Mouse (Mus musculus) midbrain, embryonic 13.5 days (tissue): ENCODE measurements around the gene Capn5. TPM values are rescaled to one million over a fixed set of nuclear protein-coding genes. Genes with fewer than 3 reads are reported as not detected.

Experiments used
- ATAC-seq: fragments of 200-750 bp; cut with Nextera tagmentation; 2 replicates; pipeline ENCODE4 v1.8.0; 2017; ENCODE audit warnings: mild to moderate bottlenecking, moderate TSS enrichment, moderate library complexity
- H3K27ac ChIP-seq: fragments of 300-500 bp; sonication (generic); 2 replicates; pipeline ENCODE4 v1.5.1; 2015; ENCODE audit warnings: inconsistent platforms, mild to moderate bottlenecking, moderate library complexity
- H3K27me3 ChIP-seq: fragments of 300-500 bp; sonication (generic); 2 replicates; pipeline ENCODE4 v1.6.1; 2015; ENCODE audit warnings: mild to moderate bottlenecking, inconsistent platforms
- H3K36me3 ChIP-seq: fragments of 300-500 bp; sonication (generic); 2 replicates; pipeline ENCODE4 v1.6.1; 2015; ENCODE audit warnings: mild to moderate bottlenecking, inconsistent platforms
- H3K4me1 ChIP-seq: fragments of 300-500 bp; sonication (generic); replicated peaks from 2 replicates; pipeline ENCODE4 v1.6.1; 2015; ENCODE audit warnings: inconsistent platforms
- H3K4me2 ChIP-seq: fragments of 300-500 bp; sonication (generic); replicated peaks from 2 replicates; pipeline ENCODE4 v1.6.1; 2015; ENCODE audit warnings: moderate library complexity, mild to moderate bottlenecking, inconsistent platforms
- H3K4me3 ChIP-seq: fragments of 300-500 bp; sonication (generic); replicated peaks from 2 replicates; pipeline ENCODE4 v1.5.1; 2015; ENCODE audit warnings: mild to moderate bottlenecking, inconsistent platforms
- H3K9ac ChIP-seq: fragments of 300-500 bp; sonication (generic); replicated peaks from 2 replicates; pipeline ENCODE4 v1.6.1; 2015; ENCODE audit warnings: mild to moderate bottlenecking, inconsistent platforms
- H3K9me3 ChIP-seq: fragments of 300-500 bp; sonication (generic); 2 replicates; pipeline ENCODE4 v1.6.1; 2016; ENCODE audit warnings: mild to moderate bottlenecking, inconsistent platforms
- WGBS: fragments of 180-500 bp; shearing (Covaris S2); methylation state at CpG from one replicate; pipeline ENCODE4 v1.1.7; 2015; 5-methylcytosine and 5-hydroxymethylcytosine counted together
- polyA plus RNA-seq: library from polyadenylated mRNA; unstranded; fragments of >200 nt; fragmentation: Nextera tagmentation; extraction: Ambion mirVana; gene quantifications from 2 replicates; pipeline ENCODE4 v1.2.1, GENCODE M21; 2015

Capn5 gene
- polyA plus RNA-seq, 1 experiment from 2014 or later: 10.1 TPM

DNA sequence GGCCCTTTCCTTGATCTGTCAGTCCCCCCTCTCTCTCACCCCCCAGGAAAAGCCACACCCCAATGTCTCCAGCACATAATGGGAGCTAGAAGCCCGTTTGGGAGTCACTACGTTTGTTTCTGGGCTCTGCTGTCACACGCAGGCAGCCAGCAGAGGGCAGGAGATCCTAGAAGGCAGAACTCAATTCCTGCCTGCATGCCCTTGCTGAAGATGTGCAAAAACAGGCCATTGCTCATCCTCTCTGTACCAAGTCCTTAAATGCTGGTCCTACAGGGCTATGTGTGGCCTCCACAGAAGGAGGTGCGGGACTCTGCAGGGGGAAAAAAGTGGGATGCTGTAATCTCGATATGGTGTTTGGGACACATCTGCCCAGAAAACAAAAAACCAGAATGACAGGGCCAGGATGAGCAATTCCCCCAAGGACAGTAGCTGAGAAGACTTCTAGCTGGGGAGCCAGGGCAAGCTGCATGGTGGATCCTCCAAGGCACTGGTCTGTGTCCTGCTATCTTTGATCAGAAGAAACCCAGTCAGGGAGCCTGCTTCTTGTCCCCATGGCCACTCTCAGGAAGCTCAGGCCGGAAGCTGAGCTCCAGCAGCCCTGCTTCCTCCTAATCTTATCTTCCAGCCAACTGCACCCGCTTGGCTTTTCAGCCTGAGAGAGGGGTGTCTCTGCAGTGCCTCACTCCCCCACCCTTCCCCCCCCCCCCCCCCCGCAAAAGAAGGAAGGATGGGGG is 22.4 kb downstream of the Capn5 start:
- peak; percentile 48; the same call in 1 of the 2 replicates for ATAC-seq
- no peak overlapping the region for H3K9ac ChIP-seq
- no peaks in the 10 kb centered on the region for H3K9me3 ChIP-seq
- no peaks in the 10 kb centered on the region for H3K27me3 ChIP-seq
- H3K4me3 ChIP-seq: no peak overlapping the region
- no peak overlapping the region for H3K27ac ChIP-seq
- no peak overlapping the region for H3K4me2 ChIP-seq
- H3K4me1 ChIP-seq: peaks cover 25% of the 10 kb centered on the region
- WGBS: 26% methylated on average over 8 of the region's 8 CpGs
- no peaks in the 10 kb centered on the region for H3K36me3 ChIP-seq

DNA sequence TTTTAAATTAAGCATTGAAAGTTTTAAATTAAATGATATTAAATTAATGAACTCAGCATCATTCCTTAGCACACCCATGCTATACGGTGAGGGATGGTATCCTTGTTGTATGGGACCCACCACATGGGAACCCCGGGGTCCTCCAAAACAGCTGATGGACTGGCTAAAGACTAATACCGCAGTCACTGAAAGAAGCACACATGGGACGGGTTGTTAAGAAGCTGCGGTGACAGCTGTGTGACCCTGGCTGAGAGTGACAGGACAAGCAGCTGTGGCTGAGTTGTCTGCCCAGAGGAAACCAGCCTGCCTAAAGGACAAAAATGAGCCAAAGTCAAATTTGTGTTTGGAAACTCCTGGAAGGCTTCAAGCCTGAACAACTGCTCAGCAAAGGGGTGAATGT is 24.2 kb downstream of the Capn5 start:
- H3K27me3 ChIP-seq: no peaks in the 10 kb centered on the region

DNA sequence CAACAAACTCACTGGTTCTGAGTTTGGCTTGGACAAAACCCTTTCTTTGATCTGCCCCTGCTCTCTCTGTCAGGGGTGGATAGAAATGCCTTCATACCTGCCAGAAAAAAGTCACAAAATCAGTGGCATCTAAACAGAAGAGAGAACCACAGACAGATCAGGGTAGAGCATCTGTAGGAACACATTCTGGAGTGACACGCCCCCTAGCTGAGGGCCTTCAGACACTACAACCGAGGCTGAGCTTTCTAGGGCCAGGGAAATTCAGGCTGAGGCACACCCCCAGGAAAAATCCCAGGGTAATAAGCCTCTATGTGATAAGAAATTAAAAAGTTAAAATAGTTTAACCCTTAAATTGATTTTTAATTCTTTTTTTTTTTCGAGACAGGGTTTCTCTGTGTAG is 24.7 kb downstream of the Capn5 start:
- WGBS: 38% methylated on average over 3 of the region's 3 CpGs
- no peaks in the 10 kb centered on the region for H3K9me3 ChIP-seq
- no peak overlapping the region for H3K4me3 ChIP-seq
- H3K9ac ChIP-seq: no peak overlapping the region
- H3K36me3 ChIP-seq: no peaks in the 10 kb centered on the region
- no peaks in the 10 kb centered on the region for H3K27me3 ChIP-seq
- H3K27ac ChIP-seq: no peak overlapping the region
- no peak overlapping the region for H3K4me2 ChIP-seq
- H3K4me1 ChIP-seq: peaks cover 41% of the 10 kb centered on the region
- no peak for ATAC-seq

More for the DNA sequence above, 24.2 kb downstream of the Capn5 start:
- H3K4me2 ChIP-seq: no peak overlapping the region
- H3K4me3 ChIP-seq: no peak overlapping the region
- no peak overlapping the region for H3K27ac ChIP-seq
- no peak overlapping the region for H3K9ac ChIP-seq
- no peaks in the 10 kb centered on the region for H3K36me3 ChIP-seq
- no peak for ATAC-seq
- 82% methylated on average over 5 of the region's 5 CpGs for WGBS
- H3K9me3 ChIP-seq: no peaks in the 10 kb centered on the region
- H3K4me1 ChIP-seq: peaks cover 41% of the 10 kb centered on the region

DNA sequence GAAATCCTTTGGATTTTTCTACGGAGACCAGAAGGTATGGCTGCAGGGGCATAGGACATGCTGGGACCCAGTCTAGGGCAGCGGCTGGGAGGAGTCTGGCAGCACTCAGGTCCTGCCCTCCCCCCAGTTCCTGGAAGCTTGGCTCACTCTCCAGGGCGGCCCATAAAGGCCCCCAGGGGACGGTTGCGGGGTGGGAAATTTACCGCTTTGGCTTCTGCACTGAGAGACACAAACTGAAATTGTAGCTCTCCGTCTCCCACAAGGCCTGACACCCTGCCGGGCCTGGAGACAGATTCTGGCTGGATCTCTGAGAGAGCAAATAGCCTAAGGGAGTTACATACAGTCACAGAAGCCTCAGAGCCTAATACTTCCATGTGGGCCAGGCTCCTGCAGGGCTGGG is 25.7 kb downstream of the Capn5 start:
- H3K27me3 ChIP-seq: no peaks in the 10 kb centered on the region
- ATAC-seq: no peak
- H3K4me3 ChIP-seq: no peak overlapping the region
- no peaks in the 10 kb centered on the region for H3K36me3 ChIP-seq
- H3K9me3 ChIP-seq: no peaks in the 10 kb centered on the region
- H3K4me1 ChIP-seq: peaks cover 38% of the 10 kb centered on the region
- no peak overlapping the region for H3K27ac ChIP-seq
- H3K9ac ChIP-seq: no peak overlapping the region
- WGBS: 68% methylated on average over 8 of the region's 8 CpGs
- H3K4me2 ChIP-seq: no peak overlapping the region

DNA sequence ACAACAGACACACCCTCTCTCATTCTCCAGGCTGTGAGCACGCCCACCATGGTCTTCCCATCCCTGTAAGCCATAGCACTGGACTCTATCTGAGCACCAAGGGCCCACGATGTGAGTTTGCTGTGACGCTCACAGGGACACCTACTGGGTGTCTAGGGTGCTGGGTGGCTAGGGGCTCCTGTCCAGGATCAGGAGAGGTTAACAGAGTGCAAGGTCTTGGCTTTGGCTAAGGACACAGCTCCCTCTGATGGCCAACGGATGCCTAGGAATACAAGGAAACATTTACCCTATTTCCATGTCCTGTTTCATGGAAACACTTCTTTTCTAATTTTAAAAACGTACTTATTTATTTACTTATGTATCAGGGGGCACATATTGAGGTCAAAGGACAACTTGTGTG is 27.5 kb downstream of the Capn5 start:
- Histone ChIP-seq H3K36me3 (no peaks in the 10 kb centered on the region), H3K4me1 (peaks cover 28% of the 10 kb centered on the region), H3K9me3 (no peaks in the 10 kb centered on the region), H3K4me3 (no peak overlapping the region), H3K4me2 (no peak overlapping the region), H3K27me3 (no peaks in the 10 kb centered on the region), H3K27ac (no peak overlapping the region), H3K9ac (no peak overlapping the region)
- WGBS: 49% methylated on average over 5 of the region's 5 CpGs
- ATAC-seq: no peak

DNA sequence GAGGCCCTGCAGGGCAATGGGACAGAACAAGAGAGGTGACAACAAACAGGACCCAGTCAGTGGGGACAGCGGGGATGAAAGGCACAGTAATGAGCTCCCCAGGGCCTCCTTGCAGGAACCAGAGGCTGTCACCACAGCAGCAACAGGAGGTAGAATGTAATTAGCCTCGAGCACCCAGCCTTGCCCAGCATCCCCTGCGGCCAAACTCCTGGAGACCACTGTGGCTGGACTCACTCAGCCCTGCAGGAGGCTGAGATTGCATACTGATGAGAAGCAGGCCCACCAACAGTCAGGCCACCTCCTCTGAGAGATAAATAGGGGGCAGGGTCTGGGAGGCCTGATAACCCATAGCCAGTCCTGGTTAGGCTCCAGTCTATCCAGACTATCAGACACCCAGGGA is 28.3 kb downstream of the Capn5 start:
- Histone ChIP-seq H3K27ac (peak overlapping the region; percentile 1; the same call in 1 of the 2 replicates), H3K36me3 (no peaks in the 10 kb centered on the region), H3K27me3 (no peaks in the 10 kb centered on the region), H3K4me1 (peaks cover 28% of the 10 kb centered on the region), H3K9me3 (no peaks in the 10 kb centered on the region), H3K4me2 (no peak overlapping the region), H3K4me3 (no peak overlapping the region), H3K9ac (no peak overlapping the region)
- WGBS: 17% methylated on average over 3 of the region's 3 CpGs
- peak; percentile 43 for ATAC-seq

DNA sequence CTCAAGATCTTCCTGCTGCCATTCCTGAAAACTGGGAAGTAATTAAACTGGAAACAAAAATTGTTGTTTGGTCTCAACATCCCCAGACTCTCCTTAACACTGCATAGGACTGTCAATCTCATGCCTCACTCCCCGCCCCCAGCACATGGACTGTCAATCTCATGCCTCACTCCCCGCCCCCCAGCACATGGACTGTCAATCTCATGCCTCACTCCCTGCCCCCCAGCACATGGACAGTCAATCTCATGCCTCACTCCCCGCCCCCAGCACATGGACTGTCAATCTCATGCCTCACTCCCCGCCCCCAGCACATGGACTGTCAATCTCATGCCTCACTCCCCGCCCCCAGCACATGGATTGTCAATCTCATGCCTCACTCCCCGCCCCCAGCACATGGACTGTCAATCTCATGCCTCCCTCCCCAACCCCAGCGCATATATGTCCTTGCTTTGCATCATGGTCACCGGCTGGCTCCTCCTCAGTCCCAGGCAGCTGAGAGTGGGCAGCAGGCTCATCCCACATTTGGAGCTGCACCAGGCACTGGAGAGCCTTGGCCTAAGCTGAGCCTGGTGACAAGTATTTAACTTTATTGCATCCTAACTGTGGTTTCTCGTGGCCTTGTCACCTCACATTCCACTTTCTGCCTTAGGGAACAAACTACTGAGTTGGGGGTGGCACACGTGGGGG is 29.2 kb downstream of the Capn5 start:
- ATAC-seq: no peak
- Histone ChIP-seq H3K4me3 (no peak overlapping the region), H3K36me3 (no peaks in the 10 kb centered on the region), H3K4me2 (no peak overlapping the region), H3K4me1 (peaks cover 28% of the 10 kb centered on the region), H3K9ac (no peak overlapping the region), H3K9me3 (no peaks in the 10 kb centered on the region), H3K27me3 (no peaks in the 10 kb centered on the region), H3K27ac (no peak overlapping the region)
- WGBS: 72% methylated on average over 10 of the region's 10 CpGs

DNA sequence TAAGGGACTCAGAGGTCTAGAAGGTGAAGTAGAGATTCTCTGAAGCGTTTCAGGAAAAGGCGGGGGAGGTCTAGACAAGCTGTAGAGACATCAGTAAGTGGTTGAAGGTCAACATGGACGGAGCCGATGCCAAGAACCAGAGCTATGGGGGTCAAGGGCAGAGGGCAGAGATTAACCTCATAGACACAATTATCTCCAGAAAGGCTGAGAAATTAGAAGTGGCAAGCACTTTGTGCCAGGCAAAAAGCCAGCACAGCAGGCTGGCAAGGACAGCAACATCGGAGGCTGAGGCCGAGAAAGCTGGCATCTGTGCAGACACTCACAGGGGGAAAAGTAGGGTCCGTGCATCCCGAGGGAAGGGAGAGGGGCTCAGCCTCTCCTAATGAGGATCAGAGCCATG is 30.3 kb downstream of the Capn5 start:
- no peak overlapping the region for H3K4me3 ChIP-seq
- H3K4me2 ChIP-seq: no peak overlapping the region
- no peaks in the 10 kb centered on the region for H3K27me3 ChIP-seq
- H3K36me3 ChIP-seq: no peaks in the 10 kb centered on the region
- H3K4me1 ChIP-seq: peaks cover 28% of the 10 kb centered on the region
- H3K27ac ChIP-seq: 0 out of 2 replicates have a peak overlapping the region, but pooled peaks have one; percentile 14
- no peak overlapping the region for H3K9ac ChIP-seq
- 55% methylated on average over 8 of the region's 8 CpGs for WGBS
- no peaks in the 10 kb centered on the region for H3K9me3 ChIP-seq
- no peak for ATAC-seq

DNA sequence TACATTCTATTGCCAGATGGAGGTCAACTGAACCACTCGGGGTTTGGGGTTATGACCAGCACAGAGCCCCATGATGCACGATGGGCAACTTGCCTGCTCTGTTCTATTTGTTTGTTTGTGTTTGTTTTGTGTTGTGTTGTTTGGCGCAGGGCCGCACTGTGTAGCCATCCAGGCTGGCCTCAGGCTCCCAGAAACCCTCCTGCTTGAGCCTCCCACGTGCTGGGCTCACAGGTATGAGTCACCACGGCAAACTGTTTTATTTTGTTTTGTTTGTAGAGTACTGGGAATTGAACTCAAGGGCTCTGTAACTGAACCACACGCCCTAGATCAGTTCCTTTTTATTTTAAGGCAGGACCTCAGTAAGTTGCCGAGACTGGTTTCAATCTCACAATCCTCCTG is 31.6 kb downstream of the Capn5 start:
- ATAC-seq: no peak
- Histone ChIP-seq H3K4me1 (peaks cover 34% of the 10 kb centered on the region), H3K36me3 (no peaks in the 10 kb centered on the region), H3K27me3 (no peaks in the 10 kb centered on the region), H3K9me3 (no peaks in the 10 kb centered on the region), H3K4me3 (no peak overlapping the region), H3K27ac (no peak overlapping the region), H3K9ac (no peak overlapping the region), H3K4me2 (no peak overlapping the region)
- whole genome bisulfite sequencing: 84% methylated on average over 8 of the region's 8 CpGs

DNA sequence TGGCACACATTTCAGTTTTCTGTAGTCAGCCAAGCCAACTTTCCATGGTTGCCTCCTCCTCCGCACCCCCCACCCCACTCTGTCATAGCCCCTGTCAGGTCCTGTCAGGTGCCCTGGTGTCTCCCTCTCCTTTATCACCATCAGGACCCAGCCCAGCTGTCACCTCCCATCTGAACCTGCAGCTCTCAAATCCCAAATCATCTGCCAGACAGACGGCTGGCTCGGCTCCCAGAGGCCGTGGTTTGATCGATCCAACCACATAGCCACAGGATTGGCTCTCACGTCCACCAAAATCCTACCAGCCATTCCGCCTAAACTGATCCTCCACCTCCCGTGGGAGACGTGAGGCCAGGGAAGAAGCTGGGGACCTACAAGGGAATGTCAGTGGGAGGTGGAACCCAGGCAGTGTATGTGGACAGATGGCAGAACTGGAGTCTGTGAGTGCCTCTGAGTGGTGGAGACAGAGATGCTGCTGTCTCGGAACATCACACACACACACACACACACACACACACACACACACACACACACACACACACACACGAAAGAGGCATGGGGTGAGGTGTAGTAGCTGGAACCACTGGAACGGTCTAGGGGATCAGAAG is 32.1 kb downstream of the Capn5 start:
- H3K4me2 ChIP-seq: no peak overlapping the region
- no peak overlapping the region for H3K4me3 ChIP-seq
- no peak overlapping the region for H3K27ac ChIP-seq
- ATAC-seq: no peak
- H3K9ac ChIP-seq: no peak overlapping the region
- no peaks in the 10 kb centered on the region for H3K27me3 ChIP-seq
- no peaks in the 10 kb centered on the region for H3K36me3 ChIP-seq
- H3K4me1 ChIP-seq: peaks cover 34% of the 10 kb centered on the region
- 90% methylated on average over 12 of the region's 12 CpGs for WGBS
- H3K9me3 ChIP-seq: no peaks in the 10 kb centered on the region

DNA sequence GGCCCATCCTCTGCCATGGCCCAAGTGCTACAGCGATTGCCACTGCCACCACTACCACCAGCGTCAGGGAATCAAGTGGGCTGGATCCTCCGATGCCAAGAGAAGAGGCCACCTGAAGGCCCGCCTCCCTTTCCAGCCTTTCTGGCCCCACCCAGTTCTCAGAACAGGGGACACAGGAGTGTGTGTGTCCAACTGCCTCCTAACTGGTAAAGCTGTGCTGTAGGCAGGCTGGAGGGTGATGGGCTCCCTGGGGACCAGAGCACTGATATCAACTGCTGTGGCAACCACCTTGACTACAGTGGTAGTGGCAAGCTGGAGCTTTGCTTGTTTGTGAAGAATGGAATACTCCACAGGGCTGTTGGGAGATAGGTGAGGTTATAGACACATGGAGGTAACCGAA is 32.7 kb downstream of the Capn5 start, which contains the start of gene Omp:
TSS of gene Omp (minus strand) at position 101 of the 400 bp plus-strand sequence.
- 91% methylated on average over 5 of the region's 5 CpGs for WGBS
- Histone ChIP-seq H3K9ac (no peak within 1 kb of the TSS), H3K27ac (no peak within 1 kb of the TSS), H3K9me3 (no peaks in the 10 kb centered on the region), H3K4me2 (no peak within 1 kb of the TSS), H3K4me1 (peaks cover 32% of the 10 kb centered on the region), H3K27me3 (no peaks in the 10 kb centered on the region), H3K36me3 (no peaks in the 10 kb centered on the region), H3K4me3 (no peak within 1 kb of the TSS)
- ATAC-seq: no peak

DNA sequence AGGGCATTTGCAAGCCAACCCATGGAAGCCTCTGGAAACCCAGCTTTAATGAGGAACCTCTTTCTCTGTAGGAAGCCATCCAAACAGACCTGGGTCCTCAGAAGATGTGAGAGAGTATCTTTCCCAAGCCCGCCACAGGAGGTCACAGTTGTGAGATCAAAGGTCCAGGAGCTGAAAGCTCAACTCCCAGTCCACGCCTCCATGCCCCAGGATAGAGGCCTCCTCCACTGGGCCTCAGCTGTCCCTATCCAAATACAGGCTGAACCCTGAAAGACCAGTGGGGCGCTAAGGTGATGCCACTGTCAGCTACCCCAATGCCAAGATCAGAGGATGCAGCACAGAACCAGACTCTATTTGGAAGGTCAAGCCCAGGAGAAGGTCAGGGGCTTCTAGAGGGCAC is 35.4 kb downstream of the Capn5 start:
- H3K9me3 ChIP-seq: no peaks in the 10 kb centered on the region
- H3K27ac ChIP-seq: no peak overlapping the region
- no peaks in the 10 kb centered on the region for H3K27me3 ChIP-seq
- H3K4me1 ChIP-seq: peaks cover 23% of the 10 kb centered on the region
- H3K4me3 ChIP-seq: no peak overlapping the region
- no peak overlapping the region for H3K9ac ChIP-seq
- no peak overlapping the region for H3K4me2 ChIP-seq
- H3K36me3 ChIP-seq: no peaks in the 10 kb centered on the region
- WGBS: 48% methylated on average over 3 of the region's 3 CpGs
- ATAC-seq: no peak
